Mouse (Mus musculus) layer of hippocampus, adult 6 months (tissue): ENCODE results near the gene Atp6v1b1. TPM values are rescaled to one million over a fixed set of nuclear protein-coding genes. Genes with fewer than 3 reads are reported as not detected.

Source experiments
- long read RNA-seq, 2 experiments: library from polyadenylated mRNA; unstranded; transcript quantifications; one replicate each; pipeline ENCODE4 v2.0.0; 2019 to 2020
- polyA plus RNA-seq: library from polyadenylated mRNA; unstranded; fragments of <200 nt; fragmentation: Nextera tagmentation; gene quantifications from 2 replicates; pipeline ENCODE4 v1.2.3, GENCODE M21; 2021

Atp6v1b1 gene
- polyA plus RNA-seq, result 0.15 and 0.21 TPM in 2 replicates
- long read RNA-seq, experiment 1, result 0 reads
- long read RNA-seq, experiment 2, result 0 reads

GRCm38 (mm10) chr6:83742761-83743160 is at the start of gene Atp6v1b1:
Atp6v1b1 (plus strand) TSS chr6:83742990.

GRCm38 (mm10) chr6:83711067-83711675 is 31.6 kb upstream of the Atp6v1b1 start, which contains the start of gene Vax2:
Vax2 (plus strand) TSS chr6:83711264.

GRCm38 (mm10) chr6:83762344-83762743 is 19.6 kb downstream of the Atp6v1b1 start, which contains the start of gene Ankrd53:
Ankrd53 (plus strand) TSS chr6:83762644.

GRCm38 (mm10) chr6:83775638-83776293 is 33.0 kb downstream of the Atp6v1b1 start, which contains the start of gene Tex261:
Tex261 (minus strand) TSS chr6:83775813.

GRCm38 (mm10) chr6:83794760-83795296 is 52.0 kb downstream of the Atp6v1b1 start, which contains the start of gene Nagk:
Nagk (plus strand) TSS chr6:83794982.

Other genes with a start within 250 kb of the Atp6v1b1 start
- 55.0 and 59.7 TPM in 2 replicates for gene Dguok, start 236.0 kb upstream of the Atp6v1b1 start, polyA plus RNA-seq
- gene Actg2, start 206.7 kb upstream of the Atp6v1b1 start, polyA plus RNA-seq, result not detected in 2 replicates
- gene Stambp, start 170.3 kb upstream of the Atp6v1b1 start, polyA plus RNA-seq, result 38.7 and 41.2 TPM in 2 replicates
- gene Clec4f, start 86.8 kb upstream of the Atp6v1b1 start, polyA plus RNA-seq, result not detected in 2 replicates
- gene Cd207, start 65.1 kb upstream of the Atp6v1b1 start, polyA plus RNA-seq, result not detected in 2 replicates
- not detected in 2 replicates for gene Vax2, start 31.7 kb upstream of the Atp6v1b1 start, polyA plus RNA-seq
- not detected in 2 replicates for gene Ankrd53, start 19.7 kb downstream of the Atp6v1b1 start, polyA plus RNA-seq
- gene Tex261, start 32.8 kb downstream of the Atp6v1b1 start, polyA plus RNA-seq, result 73.0 and 73.3 TPM in 2 replicates
- 94.9 and 99.7 TPM in 2 replicates for gene Nagk, start 52.0 kb downstream of the Atp6v1b1 start, polyA plus RNA-seq
- 12.4 and 14.5 TPM in 2 replicates for gene Paip2b, start 88.8 kb downstream of the Atp6v1b1 start, polyA plus RNA-seq
- 20.5 and 25.6 TPM in 2 replicates for gene Zfp638, start 124.1 kb downstream of the Atp6v1b1 start, polyA plus RNA-seq